Mouse (Mus musculus) ES-E14 (cell line): ENCODE measurements at regions not wholly inside any gene's neighbourhood (a gene's known extent, or its start where the extent isn't known, plus 50 kb on each side); places are given as distances from the start of the nearest gene placed in this dataset.

Experiments used
- DNase-seq: peaks from one replicate; pipeline ENCODE4 v3.0.0-alpha.2; 2013; ENCODE audit warnings: low read depth, low spot score
- H3K27ac ChIP-seq: 2 replicates; pipeline ENCODE4 v1.5.1; 2012; ENCODE audit warnings: low read depth, mild to moderate bottlenecking, low read length, moderate library complexity, mixed read lengths; ENCODE audit not compliant: poor library complexity, insufficient read depth, severe bottlenecking
- H3K36me3 ChIP-seq: 2 replicates; pipeline ENCODE4 v1.6.1; 2012; ENCODE audit warnings: mild to moderate bottlenecking, low read length, moderate library complexity, mixed read lengths; ENCODE audit not compliant: control insufficient read depth, poor library complexity, insufficient read depth, severe bottlenecking
- H3K4me1 ChIP-seq, 2 experiments: fragments of 150-350 bp in 1 of 2; sonication (generic) in 1 of 2; 2 replicates each; pipeline ENCODE4 v1.6.1; 2012; ENCODE audit warnings: low read length in 2 of 2, mild to moderate bottlenecking in 1 of 2, mixed read lengths in 1 of 2; ENCODE audit not compliant: control insufficient read depth in 2 of 2, insufficient read depth in 2 of 2, poor library complexity in 1 of 2
- H3K4me3 ChIP-seq, 2 experiments: fragments of 150-350 bp in 1 of 2; sonication (generic) in 1 of 2; 2 replicates each; pipeline ENCODE4 v1.5.1; 2012; ENCODE audit warnings: low read length in 2 of 2, low read depth in 1 of 2, mild to moderate bottlenecking in 1 of 2, mixed read lengths in 1 of 2; ENCODE audit not compliant: insufficient read depth in 1 of 2, poor library complexity in 1 of 2, severe bottlenecking in 1 of 2
- H3K9ac ChIP-seq: 2 replicates; pipeline ENCODE4 v1.6.1; 2012; ENCODE audit warnings: low read depth, mild to moderate bottlenecking, low read length, mixed read lengths; ENCODE audit not compliant: poor library complexity, insufficient read depth, severe bottlenecking
- H3K9me3 ChIP-seq: fragments of 150-350 bp; sonication (generic); 2 replicates; pipeline ENCODE4 v1.6.1; 2012; ENCODE audit warnings: low read depth, mild to moderate bottlenecking, low read length; ENCODE audit not compliant: control insufficient read depth, insufficient read depth
- CHD2 ChIP-seq: IDR thresholded peaks from 2 replicates; pipeline ENCODE4 v1.6.1; 2014; ENCODE audit warnings: mild to moderate bottlenecking, low read depth, low read length, inconsistent platforms
- HCFC1 ChIP-seq: IDR thresholded peaks from 2 replicates; pipeline ENCODE4 v1.6.1; 2012; ENCODE audit warnings: low read length, inconsistent platforms, borderline replicate concordance; ENCODE audit not compliant: insufficient read depth
- MAFK ChIP-seq: IDR thresholded peaks from 2 replicates; pipeline ENCODE4 v1.6.1; 2014; ENCODE audit warnings: mild to moderate bottlenecking, low read depth, low read length, inconsistent platforms; ENCODE audit not compliant: insufficient read depth
- ZC3H11A ChIP-seq: IDR thresholded peaks from 2 replicates; pipeline ENCODE4 v1.6.1; 2012; ENCODE audit warnings: low read depth, mild to moderate bottlenecking, inconsistent platforms, low read length, borderline replicate concordance
- ZNF384 ChIP-seq: IDR thresholded peaks from 2 replicates; pipeline ENCODE4 v1.6.1; 2012; ENCODE audit warnings: low read depth, low read length, inconsistent platforms
- in situ Hi-C, 2 experiments: fragments of 600-800 bp; cut with MboI; formaldehyde crosslinking; loops; one replicate each; pipeline ENCODE4 v1.15.1; 2025; ENCODE audit warnings: low sequenced_read_pairs in 2 of 2, inconsistent platforms in 1 of 2; ENCODE audit not compliant: unreplicated experiment in 2 of 2

DNA sequence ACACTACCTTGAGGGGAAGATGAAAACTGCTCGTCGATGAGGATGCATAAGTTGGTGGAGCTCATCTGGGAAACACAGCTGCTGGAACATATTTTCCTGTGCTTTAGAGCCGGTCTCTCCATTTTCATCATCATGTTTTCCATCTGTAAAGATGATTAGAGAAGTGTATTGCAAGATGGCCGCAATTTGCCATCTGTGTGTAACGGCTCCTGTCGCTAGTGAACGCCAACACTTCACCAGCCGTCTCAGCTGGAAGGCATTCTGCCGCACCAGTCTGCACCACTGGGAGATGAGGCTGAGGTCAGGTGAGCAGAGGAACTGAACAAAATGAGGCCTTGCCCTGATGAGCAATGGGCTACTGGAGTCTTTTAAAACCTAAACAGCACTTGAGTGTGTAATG, 57.4 kb downstream of the Gm21962 start:
- Histone ChIP-seq H3K27ac (no peak overlapping the region), H3K36me3 (no peaks in the 10 kb centered on the region), H3K9ac (no peak overlapping the region), H3K9me3 (no peaks in the 10 kb centered on the region), H3K4me3 (no peak overlapping the region), H3K4me1 (no peaks in the 10 kb centered on the region)
- in situ Hi-C loops: no loop called here
- no peak for TF ChIP-seq HCFC1
- no peak for TF ChIP-seq ZNF384
- TF ChIP-seq ZC3H11A: no peak
- TF ChIP-seq CHD2: no peak
- TF ChIP-seq MAFK: no peak
- DNase-seq: no peak

DNA sequence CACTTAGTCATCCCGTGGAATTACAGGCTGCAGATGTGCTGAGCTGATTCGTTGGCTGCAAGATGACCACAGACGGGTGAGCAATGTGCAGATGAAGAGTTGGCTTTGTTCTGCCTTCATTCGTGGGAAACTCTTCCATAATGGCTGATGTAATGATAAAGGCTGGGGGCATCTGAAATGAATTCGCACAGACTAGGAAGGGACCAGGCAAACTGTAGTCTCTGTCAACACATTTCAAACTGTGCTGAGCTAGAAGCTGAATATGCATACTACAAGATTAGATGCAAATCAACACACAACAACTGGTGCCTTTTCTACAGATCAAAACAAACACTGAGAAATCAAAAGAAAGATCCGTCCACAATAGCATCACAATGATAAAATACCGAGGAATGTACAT, 58.1 kb downstream of the Gm21962 start:
- Histone ChIP-seq H3K4me1 (no peaks in the 10 kb centered on the region), H3K9me3 (no peaks in the 10 kb centered on the region), H3K36me3 (no peaks in the 10 kb centered on the region), H3K9ac (no peak overlapping the region), H3K4me3 (no peak overlapping the region), H3K27ac (no peak overlapping the region)
- in situ Hi-C loops: no loop called here
- TF ChIP-seq ZC3H11A (no peak), CHD2 (no peak), MAFK (no peak), ZNF384 (no peak), HCFC1 (no peak)
- no peak for DNase-seq

DNA sequence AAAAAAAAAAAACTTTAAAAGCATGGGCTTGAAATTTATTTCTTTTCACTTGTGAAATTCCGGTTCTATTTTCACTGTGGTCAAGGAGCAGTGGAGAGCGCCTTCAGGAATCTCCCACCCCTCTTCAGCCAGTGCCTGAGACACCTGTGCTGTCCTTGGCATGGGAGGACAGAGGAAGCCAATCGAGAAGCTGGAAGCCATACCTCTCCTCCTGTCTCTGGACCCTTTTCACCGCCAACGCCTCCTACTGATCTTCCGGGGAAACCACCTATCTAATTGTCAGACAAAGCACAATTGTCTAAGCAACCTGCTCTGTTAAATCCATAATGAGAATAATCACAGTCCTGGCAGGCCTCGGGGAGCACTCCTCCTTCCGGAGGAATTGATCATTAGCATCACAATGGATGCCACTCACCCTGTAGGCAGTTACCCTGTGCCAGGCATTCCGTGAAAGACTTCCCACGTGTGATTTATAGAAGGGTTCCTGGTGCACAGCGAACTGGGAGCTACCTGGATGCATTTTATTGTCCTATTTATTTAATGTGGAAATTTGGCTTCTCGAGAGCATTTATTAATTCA, 66.0 kb downstream of the Gm21962 start:
- no peak overlapping the region for H3K4me3 ChIP-seq
- peaks cover 0 to 4% of the 10 kb centered on the region in 2 experiments; a peak in 1 of 4 replicates for H3K4me1 ChIP-seq
- H3K9me3 ChIP-seq: no peaks in the 10 kb centered on the region
- no peaks in the 10 kb centered on the region for H3K36me3 ChIP-seq
- DNase-seq: peak; percentile 26
- H3K9ac ChIP-seq: no peak overlapping the region
- TF ChIP-seq CHD2 (no peak), ZNF384 (no peak), ZC3H11A (no peak), MAFK (no peak), HCFC1 (no peak)
- in situ Hi-C loops: no loop called here
- H3K27ac ChIP-seq: no peak overlapping the region

DNA sequence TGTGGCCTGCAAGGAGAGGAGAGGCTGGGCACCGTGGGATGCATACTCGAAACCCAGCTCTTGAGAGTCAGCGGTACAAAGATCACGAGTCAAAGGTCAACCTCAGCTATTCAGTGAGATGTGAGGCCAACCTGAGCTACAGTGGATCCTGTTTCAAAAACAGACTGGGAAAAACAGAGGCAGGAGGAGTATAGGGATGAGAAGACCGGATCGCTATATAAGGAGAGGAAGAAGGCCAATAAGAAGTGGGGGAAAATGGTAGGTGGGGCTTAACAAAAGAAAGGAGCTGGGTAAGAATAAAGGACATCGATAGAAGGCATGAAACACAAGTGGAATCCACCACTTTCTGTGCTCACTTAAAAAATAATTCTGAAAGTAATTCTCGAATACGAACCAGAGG, 70.2 kb downstream of the Gm21962 start:
- DNase-seq: no peak
- TF ChIP-seq ZNF384 (no peak), ZC3H11A (no peak), HCFC1 (no peak), CHD2 (no peak), MAFK (no peak)
- in situ Hi-C loops: no loop called here
- Histone ChIP-seq H3K9ac (no peak overlapping the region), H3K36me3 (no peaks in the 10 kb centered on the region), H3K9me3 (no peaks in the 10 kb centered on the region), H3K27ac (no peak overlapping the region), H3K4me1 (peaks cover 0 to 4% of the 10 kb centered on the region in 2 experiments; a peak in 1 of 4 replicates), H3K4me3 (no peak overlapping the region)

DNA sequence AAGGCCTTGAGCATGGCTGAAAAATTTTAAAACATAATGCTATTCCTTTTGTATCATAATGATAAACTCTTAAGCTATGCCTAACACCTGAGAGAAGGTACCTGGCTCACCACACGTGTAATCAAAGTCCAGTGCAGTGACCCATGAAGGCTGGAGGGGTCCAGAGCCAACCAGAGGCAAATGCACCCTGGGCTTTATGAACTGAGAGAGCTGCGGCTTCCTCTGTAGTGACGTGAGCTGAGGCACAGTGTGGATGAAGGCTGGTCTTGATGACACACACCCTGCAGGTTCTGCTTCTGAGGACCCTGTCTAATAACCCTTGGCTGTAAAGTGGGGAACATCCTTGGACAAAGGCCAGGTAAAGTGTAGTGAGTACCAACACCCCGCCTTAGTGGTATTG, 70.8 kb downstream of the Gm21962 start:
- peaks cover 0 to 3% of the 10 kb centered on the region in 2 experiments; a peak in 1 of 4 replicates for H3K4me1 ChIP-seq
- H3K9ac ChIP-seq: no peak overlapping the region
- H3K36me3 ChIP-seq: no peaks in the 10 kb centered on the region
- in situ Hi-C loops: no loop called here
- no peak overlapping the region for H3K27ac ChIP-seq
- no peak for TF ChIP-seq ZC3H11A
- TF ChIP-seq HCFC1: no peak
- no peak for TF ChIP-seq CHD2
- no peak for TF ChIP-seq ZNF384
- TF ChIP-seq MAFK: no peak
- no peaks in the 10 kb centered on the region for H3K9me3 ChIP-seq
- no peak for DNase-seq
- no peak overlapping the region for H3K4me3 ChIP-seq
